In genomic region chr2:116977771-116978600, GRCm38 (mm10) we compare ENCODE assay signal across 11 mouse cellular contexts.
DNase-seq lines count a peak whose midpoint lies in the region; ATAC-seq and TF ChIP-seq lines count a peak whose summit lies in the region.
"Had no signal": no experiment of that assay in that cellular context is flagged by ENCODE, and none has a peak within 500 bp of the region (broad histone marks: within the 10 kb centered on the region; RNA-seq: fewer than 3 reads in every experiment).

No protein-coding gene starts in this region.

- H3K9me3 ChIP-seq in hindbrain, embryonic 11.5 days (ENCODE audit: control insufficient read depth, low read length): no peaks in the 10 kb centered on the region
- H3K9me3 ChIP-seq in hindbrain, embryonic 16.5 days (ENCODE audit: control insufficient read depth, low read length): no peaks in the 10 kb centered on the region
- 0 out of 2 replicates have a peak, but pooled peaks cover 3% of the 10 kb centered on the region for H3K9me3 ChIP-seq in embryonic facial prominence, embryonic 10.5 days
- H3K9me3 ChIP-seq in limb, embryonic 14.5 days (ENCODE audit: control insufficient read depth, low read length): no peaks in the 10 kb centered on the region
- H3K9me3 ChIP-seq in stomach, postnatal 0 days (ENCODE audit: control insufficient read depth, low read length): no peaks in the 10 kb centered on the region
- H3K9me3 ChIP-seq: hindbrain, embryonic 13.5 days; lung, embryonic 15.5 days had no signal

- no peak for TF ChIP-seq POLR2A in limb, embryonic 14.5 days (IDR thresholded peaks at IDR 0.05; ENCODE audit: borderline replicate concordance, extremely low read depth, insufficient read depth, insufficient read length)

- no peaks in the 10 kb centered on the region for H3K27me3 ChIP-seq in hindbrain, embryonic 11.5 days (ENCODE audit: control insufficient read depth, insufficient read depth, low read length)
- no peaks in the 10 kb centered on the region for H3K27me3 ChIP-seq in hindbrain, embryonic 16.5 days (replicated peaks; ENCODE audit: control insufficient read depth, insufficient read depth, low read length)
- no peaks in the 10 kb centered on the region for H3K27me3 ChIP-seq in embryonic facial prominence, embryonic 10.5 days (replicated peaks; ENCODE audit: low read depth, poor library complexity, severe bottlenecking)
- H3K27me3 ChIP-seq in limb, embryonic 14.5 days (ENCODE audit: control insufficient read depth, insufficient read depth, low read length): no peaks in the 10 kb centered on the region
- H3K27me3 ChIP-seq in stomach, postnatal 0 days (ENCODE audit: control insufficient read depth, insufficient read depth, low read length): no peaks in the 10 kb centered on the region
- H3K27me3 ChIP-seq: hindbrain, embryonic 13.5 days; lung, embryonic 15.5 days had no signal

- TF ChIP-seq EP300 in stomach, postnatal 0 days (optimal IDR thresholded peaks at IDR 0.05): no peak

- H3K27ac ChIP-seq in hindbrain, embryonic 11.5 days (ENCODE audit: low read depth, low read length): no peak overlapping the region
- H3K27ac ChIP-seq in hindbrain, embryonic 16.5 days (ENCODE audit: low read depth, low read length): no peak overlapping the region
- H3K27ac ChIP-seq in embryonic facial prominence, embryonic 10.5 days (replicated peaks): peak overlapping the region; percentile 75
- H3K27ac ChIP-seq in limb, embryonic 14.5 days (replicated peaks; ENCODE audit: low read depth, low read length): 0 out of 2 replicates have a peak overlapping the region, but pooled peaks have one; percentile 26
- no peak overlapping the region for H3K27ac ChIP-seq in stomach, postnatal 0 days (replicated peaks)

- ATAC-seq in hindbrain, embryonic 11.5 days (ENCODE audit: low FRiP score): no peak
- no peak for ATAC-seq in hindbrain, embryonic 16.5 days
- no peak for ATAC-seq in limb, embryonic 14.5 days (ENCODE audit: low FRiP score, low read depth)
- ATAC-seq in stomach, postnatal 0 days (ENCODE audit: low FRiP score, low TSS enrichment): no peak

- peak; percentile 18 for DNase-seq in hindbrain, embryonic 11.5 days (ENCODE audit: low spot score)
- DNase-seq in MN1 (ENCODE audit: low spot score): peak; percentile 34
- no peak for DNase-seq in embryonic facial prominence, embryonic 10.5 days (ENCODE audit: low spot score)
- no peak for DNase-seq in limb, embryonic 14.5 days (ENCODE audit: low spot score)
- DNase-seq in frontal cortex, postnatal 14 days (ENCODE audit: low spot score in 2 of 2): no peak
- no peak for DNase-seq in stomach, postnatal 0 days (ENCODE audit: low spot score)
- DNase-seq: adrenal gland, postnatal 14 days; liver had no signal

- no peak overlapping the region for H3K4me3 ChIP-seq in hindbrain, embryonic 11.5 days (ENCODE audit: low read depth, low read length)
- H3K4me3 ChIP-seq in hindbrain, embryonic 16.5 days (ENCODE audit: low read length): no peak overlapping the region
- H3K4me3 ChIP-seq in embryonic facial prominence, embryonic 10.5 days: no peak overlapping the region
- no peak overlapping the region for H3K4me3 ChIP-seq in limb, embryonic 14.5 days (replicated peaks; ENCODE audit: low read length)
- H3K4me3 ChIP-seq in stomach, postnatal 0 days (ENCODE audit: low read depth, low read length): no peak overlapping the region
- H3K4me3 ChIP-seq: hindbrain, embryonic 13.5 days; lung, embryonic 15.5 days had no signal

- H3K4me1 ChIP-seq in hindbrain, embryonic 11.5 days (replicated peaks; ENCODE audit: control insufficient read depth, insufficient read depth, low read length): peaks cover 4% of the 10 kb centered on the region; the same call in 1 of the 2 replicates
- H3K4me1 ChIP-seq in hindbrain, embryonic 16.5 days (ENCODE audit: control insufficient read depth, insufficient read depth, low read depth, low read length): peaks cover 23% of the 10 kb centered on the region
- H3K4me1 ChIP-seq in embryonic facial prominence, embryonic 10.5 days: peaks cover 81% of the 10 kb centered on the region
- H3K4me1 ChIP-seq in limb, embryonic 14.5 days (ENCODE audit: control insufficient read depth, insufficient read depth, low read length): peaks cover 47% of the 10 kb centered on the region
- 0 out of 2 replicates have a peak, but pooled peaks cover 4% of the 10 kb centered on the region for H3K4me1 ChIP-seq in stomach, postnatal 0 days (replicated peaks; ENCODE audit: control insufficient read depth, insufficient read depth)

- H3K36me3 ChIP-seq in hindbrain, embryonic 11.5 days (ENCODE audit: control insufficient read depth, insufficient read depth, low read length): no peaks in the 10 kb centered on the region
- H3K36me3 ChIP-seq in hindbrain, embryonic 16.5 days (ENCODE audit: control insufficient read depth, insufficient read depth, low read length): no peaks in the 10 kb centered on the region
- H3K36me3 ChIP-seq in embryonic facial prominence, embryonic 10.5 days (replicated peaks): no peaks in the 10 kb centered on the region
- no peaks in the 10 kb centered on the region for H3K36me3 ChIP-seq in limb, embryonic 14.5 days (ENCODE audit: control insufficient read depth, insufficient read depth, low read length)
- no peaks in the 10 kb centered on the region for H3K36me3 ChIP-seq in stomach, postnatal 0 days (ENCODE audit: control insufficient read depth, insufficient read depth, low read length)
- H3K36me3 ChIP-seq: hindbrain, embryonic 13.5 days; lung, embryonic 15.5 days had no signal

- TF ChIP-seq CTCF in stomach, postnatal 0 days (IDR thresholded peaks at IDR 0.05; ENCODE audit: low read depth): no peak

- 51% methylated on average over 10 of the region's 10 CpGs for WGBS in hindbrain, embryonic 11.5 days
- WGBS in hindbrain, embryonic 16.5 days: 58% methylated on average over 10 of the region's 10 CpGs
- WGBS in embryonic facial prominence, embryonic 10.5 days: 36% methylated on average over 10 of the region's 10 CpGs
- WGBS in limb, embryonic 14.5 days: 51% methylated on average over 10 of the region's 10 CpGs
- WGBS in stomach, postnatal 0 days: 72% methylated on average over 10 of the region's 10 CpGs

- H3K9ac ChIP-seq in hindbrain, embryonic 11.5 days (ENCODE audit: low read depth, low read length): no peak overlapping the region
- H3K9ac ChIP-seq in hindbrain, embryonic 16.5 days (ENCODE audit: low read depth, low read length): no peak overlapping the region
- H3K9ac ChIP-seq in limb, embryonic 14.5 days (ENCODE audit: low read depth, low read length, severe bottlenecking): no peak overlapping the region
- H3K9ac ChIP-seq in stomach, postnatal 0 days (ENCODE audit: low read length): no peak overlapping the region
- H3K9ac ChIP-seq: hindbrain, embryonic 13.5 days; lung, embryonic 15.5 days had no signal

- no peak overlapping the region for H3K4me2 ChIP-seq in hindbrain, embryonic 11.5 days (replicated peaks; ENCODE audit: low read depth, low read length)
- no peak overlapping the region for H3K4me2 ChIP-seq in hindbrain, embryonic 16.5 days (ENCODE audit: low read length)
- H3K4me2 ChIP-seq in limb, embryonic 14.5 days (replicated peaks; ENCODE audit: low read depth, low read length, severe bottlenecking): no peak overlapping the region
- H3K4me2 ChIP-seq in stomach, postnatal 0 days (replicated peaks; ENCODE audit: low read depth): no peak overlapping the region

Comparison
In these comparisons a context has a peak if more than half of its experiments do, and no peak if none do; other contexts are left out.
1. DNase-seq: peak in hindbrain, embryonic 11.5 days (single experiment) and MN1 (single experiment); none in embryonic facial prominence, embryonic 10.5 days (single experiment), limb, embryonic 14.5 days (single experiment), frontal cortex, postnatal 14 days (0 of 2) and stomach, postnatal 0 days (single experiment).
2. H3K27ac ChIP-seq: peak in embryonic facial prominence, embryonic 10.5 days (single experiment) and limb, embryonic 14.5 days (single experiment); none in hindbrain, embryonic 11.5 days (single experiment), hindbrain, embryonic 16.5 days (single experiment) and stomach, postnatal 0 days (single experiment).